Mouse (Mus musculus): Measurements from ENCODE around the gene Stk17b. TPM values are rescaled to one million over a fixed set of nuclear protein-coding genes. Genes with fewer than 3 reads are reported as not detected.

The Stk17b gene
- polyA plus RNA-seq, 1 experiment: 33.1 TPM

DNA sequence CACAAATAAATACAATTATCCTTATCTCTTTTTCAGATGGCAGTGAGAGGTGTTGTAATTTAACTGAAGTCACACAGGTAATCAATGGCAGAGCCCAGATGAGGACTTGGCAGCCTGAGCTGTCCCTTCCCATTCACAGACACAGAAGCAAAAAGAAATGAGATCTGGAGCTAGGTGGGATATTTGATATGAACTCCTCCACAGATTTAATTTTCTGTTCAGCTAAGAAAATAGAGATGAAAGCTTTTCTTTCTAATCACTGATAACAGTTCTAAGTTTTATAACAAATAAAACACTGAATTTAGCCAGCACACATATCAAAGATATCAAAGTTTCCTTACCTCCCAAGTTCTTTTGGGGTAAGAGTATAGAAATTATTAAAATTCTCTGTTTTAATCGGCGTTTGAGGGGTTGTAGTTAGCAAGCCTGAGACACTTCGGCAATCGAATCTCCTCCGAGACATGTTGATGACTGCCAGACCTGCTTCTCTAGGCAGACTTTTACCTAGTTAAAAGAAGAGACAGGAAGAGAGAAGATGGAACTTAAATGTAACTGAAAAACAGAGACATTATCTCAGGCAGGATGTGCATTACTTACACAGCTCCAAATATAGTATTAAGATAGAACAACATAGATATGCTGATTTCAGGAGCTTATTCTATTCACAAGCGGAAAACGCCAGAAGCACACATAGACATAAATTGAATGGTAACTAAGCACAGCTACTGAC is 8.7 kb downstream of the Stk17b start:
- WGBS: 65% methylated on average over 7 of the region's 7 CpGs
- Histone ChIP-seq H3K4me1 (ENCODE audit: control insufficient read depth, insufficient read depth, low read length) (no peaks in the 10 kb centered on the region; the same call in 1 of the 2 replicates), H3K27ac (ENCODE audit: control insufficient read depth, insufficient read depth, low read depth, low read length, poor library complexity) (no peak overlapping the region), H3K4me3 (replicated peaks; ENCODE audit: control insufficient read depth, low read depth, low read length) (peak overlapping the region; percentile 20)
- TF ChIP-seq POLR2A (IDR thresholded peaks at IDR 0.05; ENCODE audit: borderline replicate concordance, control insufficient read depth, low read depth, low read length) (no peak), CTCF (IDR thresholded peaks at IDR 0.05; ENCODE audit: control insufficient read depth, insufficient read depth, low read length) (no peak)

DNA sequence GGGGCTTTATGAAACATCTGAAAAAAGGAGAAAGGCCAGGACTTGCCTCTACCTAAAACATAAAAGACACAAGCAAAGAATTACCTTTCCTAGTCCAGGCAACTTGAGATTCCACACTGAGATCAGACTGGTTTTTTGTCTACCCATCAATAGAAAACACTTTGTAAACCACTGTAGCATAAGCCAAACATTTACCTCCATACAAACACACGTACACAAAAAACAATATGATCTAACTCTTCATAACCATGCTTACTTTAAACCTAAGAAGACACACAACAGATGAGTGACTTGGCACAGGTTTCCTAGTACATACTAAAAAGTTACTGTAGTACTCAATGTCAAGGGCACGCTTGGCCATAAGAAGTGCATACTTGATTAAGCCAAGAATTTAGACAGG is 9.5 kb downstream of the Stk17b start:
- H3K4me3 ChIP-seq (replicated peaks; ENCODE audit: control insufficient read depth, low read depth, low read length): no peak overlapping the region
- TF ChIP-seq CTCF (IDR thresholded peaks at IDR 0.05; ENCODE audit: control insufficient read depth, insufficient read depth, low read length) (no peak), POLR2A (IDR thresholded peaks at IDR 0.05; ENCODE audit: borderline replicate concordance, control insufficient read depth, low read depth, low read length) (no peak)
- no peaks in the 10 kb centered on the region; the same call in 1 of the 2 replicates for H3K4me1 ChIP-seq (ENCODE audit: control insufficient read depth, insufficient read depth, low read length)
- no peak overlapping the region for H3K27ac ChIP-seq (ENCODE audit: control insufficient read depth, insufficient read depth, low read depth, low read length, poor library complexity)
- 83% methylated on average over 2 of the region's 2 CpGs for WGBS

DNA sequence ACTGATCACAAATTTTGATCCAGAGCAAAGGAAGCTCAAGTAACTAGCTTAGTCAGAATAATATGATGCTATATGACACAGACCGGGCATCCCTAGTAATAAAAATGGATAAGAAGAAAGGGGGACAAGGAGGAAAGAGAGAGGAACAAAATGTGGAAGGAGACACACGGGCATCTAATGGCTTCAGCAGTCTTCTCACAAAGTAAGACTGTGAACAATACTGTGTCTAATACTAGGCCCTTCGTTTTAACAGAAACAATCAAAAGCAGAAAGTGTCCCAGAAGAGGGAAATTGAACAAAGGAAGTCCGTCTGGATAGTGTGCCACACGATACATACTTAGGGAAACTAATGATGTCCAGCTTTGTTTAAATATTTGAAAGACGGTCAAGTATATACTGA is 10.0 kb downstream of the Stk17b start:
- H3K27ac ChIP-seq (ENCODE audit: control insufficient read depth, insufficient read depth, low read depth, low read length, poor library complexity): no peak overlapping the region
- no peak for TF ChIP-seq POLR2A (IDR thresholded peaks at IDR 0.05; ENCODE audit: borderline replicate concordance, control insufficient read depth, low read depth, low read length)
- TF ChIP-seq CTCF (IDR thresholded peaks at IDR 0.05; ENCODE audit: control insufficient read depth, insufficient read depth, low read length): no peak
- no peak overlapping the region for H3K4me3 ChIP-seq (replicated peaks; ENCODE audit: control insufficient read depth, low read depth, low read length)
- no peaks in the 10 kb centered on the region; the same call in 1 of the 2 replicates for H3K4me1 ChIP-seq (ENCODE audit: control insufficient read depth, insufficient read depth, low read length)
- WGBS: 53% methylated on average over 6 of the region's 6 CpGs

DNA sequence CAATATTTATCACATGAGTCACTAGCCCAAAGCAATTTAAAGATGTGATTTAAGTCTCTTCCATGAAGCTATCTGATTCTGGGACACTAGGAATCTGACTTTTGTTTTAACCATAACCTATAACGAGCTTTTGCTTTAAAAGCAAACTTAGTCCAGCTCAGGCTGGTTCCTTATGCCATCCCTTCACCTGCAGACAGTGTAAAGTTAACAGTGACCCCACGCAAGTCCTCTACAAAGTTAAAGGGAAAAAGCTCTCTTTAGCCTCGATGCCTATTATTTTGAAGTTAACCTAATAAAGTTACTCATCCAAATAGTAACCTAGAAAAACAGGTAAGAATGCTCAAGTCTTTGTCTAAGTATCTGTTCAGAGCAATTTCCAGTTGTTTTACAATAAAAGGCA is 10.5 kb downstream of the Stk17b start:
- no peak overlapping the region for H3K4me3 ChIP-seq (replicated peaks; ENCODE audit: control insufficient read depth, low read depth, low read length)
- no peak overlapping the region for H3K27ac ChIP-seq (ENCODE audit: control insufficient read depth, insufficient read depth, low read depth, low read length, poor library complexity)
- WGBS: 45% methylated on average over 3 of the region's 3 CpGs

DNA sequence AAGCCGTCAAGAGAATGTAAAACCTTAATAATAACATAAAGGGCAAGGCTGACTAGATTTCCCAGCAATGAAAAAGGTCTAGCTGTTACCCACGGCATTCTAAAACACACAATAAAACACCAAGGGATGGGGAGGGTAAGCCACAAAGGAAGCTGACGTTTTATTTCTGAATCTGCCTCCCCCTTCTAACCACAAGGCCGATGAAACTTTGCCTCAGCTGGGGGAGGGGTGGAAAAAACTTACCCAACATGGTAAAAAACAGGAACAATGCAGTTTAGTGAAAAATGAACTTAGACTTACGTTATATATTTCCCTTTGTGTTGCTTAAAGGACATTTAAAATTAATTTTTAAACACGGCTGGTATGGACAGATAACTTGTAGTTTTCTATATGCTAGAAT is 11.0 kb downstream of the Stk17b start:
- Histone ChIP-seq H3K4me3 (replicated peaks; ENCODE audit: control insufficient read depth, low read depth, low read length) (no peak overlapping the region), H3K4me1 (ENCODE audit: control insufficient read depth, insufficient read depth, low read length) (no peaks in the 10 kb centered on the region; the same call in 1 of the 2 replicates), H3K27ac (ENCODE audit: control insufficient read depth, insufficient read depth, low read depth, low read length, poor library complexity) (no peak overlapping the region)
- 2% methylated on average over 6 of the region's 6 CpGs for WGBS
- TF ChIP-seq CTCF (IDR thresholded peaks at IDR 0.05; ENCODE audit: control insufficient read depth, insufficient read depth, low read length): no peak
- no peak for TF ChIP-seq POLR2A (IDR thresholded peaks at IDR 0.05; ENCODE audit: borderline replicate concordance, control insufficient read depth, low read depth, low read length)

More for the DNA sequence above, 10.5 kb downstream of the Stk17b start:
- TF ChIP-seq CTCF (IDR thresholded peaks at IDR 0.05; ENCODE audit: control insufficient read depth, insufficient read depth, low read length) (no peak), POLR2A (IDR thresholded peaks at IDR 0.05; ENCODE audit: borderline replicate concordance, control insufficient read depth, low read depth, low read length) (no peak)
- no peaks in the 10 kb centered on the region; the same call in 1 of the 2 replicates for H3K4me1 ChIP-seq (ENCODE audit: control insufficient read depth, insufficient read depth, low read length)

DNA sequence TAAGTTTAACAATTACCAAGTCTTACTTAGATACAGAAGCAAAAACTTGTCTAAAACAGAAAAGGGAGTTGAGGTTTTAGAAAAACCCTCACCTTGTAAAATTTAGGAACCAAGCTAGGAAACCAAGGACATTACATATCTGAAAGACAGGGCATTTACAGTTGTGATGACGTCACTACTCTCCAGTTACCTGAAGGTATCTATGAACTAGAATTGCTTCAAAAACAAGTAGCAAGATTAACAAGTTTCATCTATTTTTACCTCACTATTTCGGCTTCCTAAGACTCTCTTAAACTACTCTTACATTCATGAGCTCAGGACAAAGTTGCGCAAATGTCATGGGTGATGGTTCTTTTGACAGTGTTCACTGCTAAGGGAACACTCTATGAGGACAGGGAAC is 12.1 kb downstream of the Stk17b start:
- Histone ChIP-seq H3K4me3 (replicated peaks; ENCODE audit: control insufficient read depth, low read depth, low read length) (no peak overlapping the region), H3K27ac (ENCODE audit: control insufficient read depth, insufficient read depth, low read depth, low read length, poor library complexity) (no peak overlapping the region), H3K4me1 (ENCODE audit: control insufficient read depth, insufficient read depth, low read length) (no peaks in the 10 kb centered on the region; the same call in 1 of the 2 replicates)
- no peak for TF ChIP-seq CTCF (IDR thresholded peaks at IDR 0.05; ENCODE audit: control insufficient read depth, insufficient read depth, low read length)
- TF ChIP-seq POLR2A (IDR thresholded peaks at IDR 0.05; ENCODE audit: borderline replicate concordance, control insufficient read depth, low read depth, low read length): no peak
- WGBS: 34% methylated on average over 3 of the region's 3 CpGs

DNA sequence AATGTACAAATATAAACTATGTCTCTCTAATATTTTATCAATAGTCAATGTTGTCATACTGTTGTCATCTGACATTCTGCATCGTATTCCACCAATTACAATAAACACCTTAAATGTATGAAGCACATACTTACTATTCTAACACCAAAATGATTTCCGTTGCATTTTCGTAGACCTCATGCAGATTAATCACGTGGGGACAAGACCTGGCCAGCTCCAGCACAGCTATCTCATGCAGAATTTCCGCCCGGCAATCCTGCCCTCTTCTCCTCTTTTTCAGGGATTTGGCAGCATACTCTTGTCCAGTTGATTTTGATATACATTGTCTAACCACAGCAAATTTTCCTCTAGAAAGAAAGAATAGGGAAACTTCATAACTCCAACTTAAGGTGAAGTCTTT is 13.5 kb downstream of the Stk17b start:
- no peaks in the 10 kb centered on the region; the same call in 1 of the 2 replicates for H3K4me1 ChIP-seq (ENCODE audit: control insufficient read depth, insufficient read depth, low read length)
- WGBS: 83% methylated on average over 6 of the region's 6 CpGs
- no peak overlapping the region for H3K27ac ChIP-seq (ENCODE audit: control insufficient read depth, insufficient read depth, low read depth, low read length, poor library complexity)
- no peak overlapping the region for H3K4me3 ChIP-seq (replicated peaks; ENCODE audit: control insufficient read depth, low read depth, low read length)
- TF ChIP-seq CTCF (IDR thresholded peaks at IDR 0.05; ENCODE audit: control insufficient read depth, insufficient read depth, low read length): no peak
- no peak for TF ChIP-seq POLR2A (IDR thresholded peaks at IDR 0.05; ENCODE audit: borderline replicate concordance, control insufficient read depth, low read depth, low read length)

DNA sequence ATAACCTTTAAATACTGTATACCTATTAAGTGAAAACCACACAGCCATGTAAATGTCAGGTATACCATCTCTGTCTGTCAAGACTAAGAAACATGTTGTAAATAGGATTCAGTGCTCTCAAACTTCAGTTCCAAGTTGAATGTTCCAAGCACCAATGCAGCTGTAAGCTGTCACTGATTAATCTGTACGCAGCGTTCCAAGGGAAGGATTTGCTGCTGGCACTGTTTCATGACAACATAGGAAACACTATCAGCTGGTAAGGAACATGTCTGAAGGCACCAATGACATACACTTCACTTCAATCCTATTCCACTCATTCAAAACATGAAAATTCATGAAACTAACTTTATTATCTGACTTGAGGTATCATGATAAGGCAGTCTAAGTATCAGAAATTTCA is 18.9 kb downstream of the Stk17b start:
- no peak overlapping the region for H3K27ac ChIP-seq (ENCODE audit: control insufficient read depth, insufficient read depth, low read depth, low read length, poor library complexity)
- WGBS: 86% methylated on average over 2 of the region's 2 CpGs
- TF ChIP-seq POLR2A (IDR thresholded peaks at IDR 0.05; ENCODE audit: borderline replicate concordance, control insufficient read depth, low read depth, low read length): no peak
- no peak for TF ChIP-seq CTCF (IDR thresholded peaks at IDR 0.05; ENCODE audit: control insufficient read depth, insufficient read depth, low read length)

More for the DNA sequence above, 18.9 kb downstream of the Stk17b start:
- no peaks in the 10 kb centered on the region; the same call in 1 of the 2 replicates for H3K4me1 ChIP-seq (ENCODE audit: control insufficient read depth, insufficient read depth, low read length)
- no peak overlapping the region for H3K4me3 ChIP-seq (replicated peaks; ENCODE audit: control insufficient read depth, low read depth, low read length)
